Mouse (Mus musculus) limb, embryonic 14.5 days (tissue): ENCODE measurements at regions not wholly inside any gene's neighbourhood (a gene's known extent, or its start where the extent isn't known, plus 50 kb on each side); places are given as distances from the start of the nearest gene placed in this dataset.

Experiments
- ATAC-seq: fragments of 200-750 bp; cut with Nextera tagmentation; 2 replicates; pipeline ENCODE4 v1.8.0; 2017; ENCODE audit warnings: low read depth, moderate number of reproducible peaks, moderate TSS enrichment; ENCODE audit not compliant: low FRiP score
- DNase-seq: peaks from one replicate; pipeline ENCODE4 v3.0.0-alpha.2; 2015; ENCODE audit warnings: low spot score
- H3K27ac ChIP-seq: fragments of 300-500 bp; sonication (generic); replicated peaks from 2 replicates; pipeline ENCODE4 v1.5.1; 2014; ENCODE audit warnings: low read depth, mild to moderate bottlenecking, low read length, moderate library complexity, mixed read lengths
- H3K27me3 ChIP-seq: fragments of 300-500 bp; sonication (generic); 2 replicates; pipeline ENCODE4 v1.6.1; 2014; ENCODE audit warnings: low read length, mixed read lengths; ENCODE audit not compliant: control insufficient read depth, insufficient read depth
- H3K36me3 ChIP-seq: fragments of 300-500 bp; sonication (generic); 2 replicates; pipeline ENCODE4 v1.6.1; 2014; ENCODE audit warnings: mild to moderate bottlenecking, low read length, moderate library complexity, mixed read lengths; ENCODE audit not compliant: control insufficient read depth, insufficient read depth
- H3K4me1 ChIP-seq: fragments of 300-500 bp; sonication (generic); 2 replicates; pipeline ENCODE4 v1.6.1; 2014; ENCODE audit warnings: antibody characterized with exemption, low read length, mixed read lengths; ENCODE audit not compliant: control insufficient read depth, insufficient read depth
- H3K4me2 ChIP-seq: fragments of 300-500 bp; sonication (generic); replicated peaks from 2 replicates; pipeline ENCODE4 v1.6.1; 2014; ENCODE audit warnings: low read depth, mild to moderate bottlenecking, low read length, moderate library complexity; ENCODE audit not compliant: severe bottlenecking
- H3K4me3 ChIP-seq: fragments of 300-500 bp; sonication (generic); replicated peaks from 2 replicates; pipeline ENCODE4 v1.5.1; 2014; ENCODE audit warnings: low read length
- H3K9ac ChIP-seq: fragments of 300-500 bp; sonication (generic); 2 replicates; pipeline ENCODE4 v1.6.1; 2014; ENCODE audit warnings: mild to moderate bottlenecking, low read depth, low read length, moderate library complexity; ENCODE audit not compliant: severe bottlenecking
- H3K9me3 ChIP-seq: fragments of 300-500 bp; sonication (generic); 2 replicates; pipeline ENCODE4 v1.6.1; 2016; ENCODE audit warnings: low read length; ENCODE audit not compliant: control insufficient read depth
- POLR2A ChIP-seq: fragments of 200-500 bp; IDR thresholded peaks from 2 replicates; pipeline ENCODE4 v1.8.0; 2012; ENCODE audit warnings: inconsistent platforms, mild to moderate bottlenecking, moderate library complexity, borderline replicate concordance; ENCODE audit not compliant: insufficient read depth, insufficient read length; ENCODE audit errors: extremely low read depth
- whole genome bisulfite sequencing: fragments of 180-500 bp; shearing (Covaris S2); extraction: QIAGEN DNeasy Blood & Tissue Kit; methylation state at CpG from one replicate; pipeline ENCODE4 v1.1.7; 2014; 5-methylcytosine and 5-hydroxymethylcytosine counted together

DNA sequence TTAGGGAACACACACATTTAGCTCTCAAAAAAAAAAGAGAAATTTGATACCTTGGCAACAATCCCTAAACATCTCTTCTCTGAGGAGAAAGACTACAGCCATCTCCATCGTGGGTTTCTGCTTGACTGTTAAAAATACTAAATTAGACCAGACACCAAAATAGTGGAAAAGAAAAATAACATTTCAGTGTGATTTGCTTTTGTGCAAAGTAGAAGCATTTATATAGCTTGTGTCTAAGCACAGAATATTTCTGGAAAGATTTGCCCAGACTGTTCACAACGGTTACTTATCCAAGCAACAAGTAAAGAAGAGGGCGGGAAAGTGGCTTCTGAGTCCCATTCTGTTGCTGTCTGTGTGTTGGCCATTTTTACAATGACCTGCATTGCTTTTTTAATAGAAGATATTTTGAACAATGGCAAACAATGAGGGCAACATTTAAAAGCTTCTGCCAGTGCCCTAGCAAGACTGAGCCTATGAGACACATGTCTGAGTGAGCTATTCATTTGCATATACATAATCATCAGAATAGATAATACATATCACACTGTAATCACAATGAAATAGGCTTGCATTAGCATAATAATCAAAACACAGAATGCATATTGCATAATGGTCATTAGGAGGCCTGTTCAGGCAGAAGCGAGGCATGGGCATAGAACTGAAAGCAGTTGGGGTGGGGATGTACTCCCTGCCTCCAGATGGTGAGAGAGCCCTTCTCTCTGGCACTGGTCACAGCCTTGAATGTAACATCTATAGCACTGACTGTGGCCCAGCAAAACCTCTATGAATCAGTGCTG lies 159.5 kb upstream of the Irf2bp2 start:
- WGBS: 71% methylated on average over 4 of the region's 4 CpGs
- no peak for DNase-seq
- no peak for ATAC-seq

GRCm38 (mm10) chr8:126751416-126752140 lies 157.8 kb upstream of the Irf2bp2 start:
- 33% methylated on average over 6 of the region's 6 CpGs for WGBS
- no peak overlapping the region for H3K4me3 ChIP-seq
- no peak overlapping the region for H3K9ac ChIP-seq
- ATAC-seq: peak; percentile 58; the same call in 1 of the 2 replicates
- peak; percentile 38 for DNase-seq
- no peaks in the 10 kb centered on the region for H3K36me3 ChIP-seq
- no peak overlapping the region for H3K4me2 ChIP-seq
- no peaks in the 10 kb centered on the region for H3K9me3 ChIP-seq
- peaks cover 17% of the 10 kb centered on the region for H3K4me1 ChIP-seq
- H3K27me3 ChIP-seq: no peaks in the 10 kb centered on the region
- no peak for TF ChIP-seq POLR2A
- H3K27ac ChIP-seq: peak overlapping the region; percentile 3; the same call in 1 of the 2 replicates

More for the DNA sequence above, 159.5 kb upstream of the Irf2bp2 start:
- H3K36me3 ChIP-seq: no peaks in the 10 kb centered on the region
- H3K4me2 ChIP-seq: no peak overlapping the region
- no peaks in the 10 kb centered on the region for H3K9me3 ChIP-seq
- H3K27me3 ChIP-seq: no peaks in the 10 kb centered on the region
- no peak for TF ChIP-seq POLR2A
- H3K4me1 ChIP-seq: peaks cover 22% of the 10 kb centered on the region
- no peak overlapping the region for H3K9ac ChIP-seq
- H3K4me3 ChIP-seq: no peak overlapping the region
- H3K27ac ChIP-seq: no peak overlapping the region

- Histone ChIP-seq H3K4me3 (no peak overlapping the region), H3K4me2 (no peak overlapping the region), H3K27me3 (no peaks in the 10 kb centered on the region), H3K9ac (no peak overlapping the region), H3K9me3 (no peaks in the 10 kb centered on the region), H3K4me1 (peaks cover 26% of the 10 kb centered on the region), H3K36me3 (no peaks in the 10 kb centered on the region), H3K27ac (peak overlapping the region; percentile 59)
- 46% methylated on average over 18 of the region's 18 CpGs for WGBS
- DNase-seq (peak; percentile 53), ATAC-seq (no peak)
- no peak for TF ChIP-seq POLR2A
Observed at GRCm38 (mm10) chr8:126745992-126746775, 152.4 kb upstream of the Irf2bp2 start.

DNA sequence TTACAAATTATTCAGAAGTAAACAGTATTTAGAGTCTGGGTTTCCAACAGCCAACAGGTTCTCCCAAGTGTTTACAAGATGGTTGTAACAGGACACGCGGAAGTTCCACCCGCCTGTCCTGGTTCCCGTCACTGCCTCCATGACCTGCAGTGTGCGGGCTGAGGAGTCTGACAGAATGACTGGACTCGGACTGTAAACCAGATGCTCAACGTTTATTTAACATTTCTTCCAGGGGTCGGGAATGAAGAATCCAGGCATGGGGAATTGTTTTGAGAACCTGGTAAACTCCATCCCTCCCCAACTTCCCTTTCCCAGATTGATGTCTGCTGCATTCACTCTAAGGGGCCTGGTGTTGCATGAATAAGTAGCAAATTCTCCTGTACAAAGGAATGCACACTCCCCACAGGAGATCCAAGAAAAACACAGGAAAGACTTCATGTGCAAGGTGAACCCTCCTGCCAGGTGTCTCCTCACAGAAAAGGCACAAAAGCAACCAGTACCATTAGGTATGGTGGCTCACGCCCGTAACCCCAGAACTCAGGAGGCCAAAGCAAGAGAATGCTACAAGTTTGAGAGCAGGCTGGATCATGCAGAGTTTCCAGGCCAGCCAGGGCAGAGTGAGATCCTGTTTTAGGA lies 151.1 kb upstream of the Irf2bp2 start:
- no peak overlapping the region for H3K27ac ChIP-seq
- 35% methylated on average over 10 of the region's 10 CpGs for WGBS
- no peaks in the 10 kb centered on the region for H3K9me3 ChIP-seq
- ATAC-seq (no peak), DNase-seq (no peak)
- H3K4me2 ChIP-seq: no peak overlapping the region
- no peak overlapping the region for H3K4me3 ChIP-seq
- H3K4me1 ChIP-seq: peaks cover 22% of the 10 kb centered on the region
- TF ChIP-seq POLR2A: no peak
- no peaks in the 10 kb centered on the region for H3K36me3 ChIP-seq
- H3K9ac ChIP-seq: no peak overlapping the region
- H3K27me3 ChIP-seq: no peaks in the 10 kb centered on the region

- H3K36me3 ChIP-seq: no peaks in the 10 kb centered on the region
- ATAC-seq (no peak), DNase-seq (no peak)
- no peak overlapping the region for H3K4me2 ChIP-seq
- WGBS: 75% methylated on average over 9 of the region's 9 CpGs
- H3K4me3 ChIP-seq: no peak overlapping the region
- H3K4me1 ChIP-seq: peaks cover 22% of the 10 kb centered on the region
- no peak overlapping the region for H3K27ac ChIP-seq
- no peak overlapping the region for H3K9ac ChIP-seq
- no peaks in the 10 kb centered on the region for H3K27me3 ChIP-seq
- H3K9me3 ChIP-seq: no peaks in the 10 kb centered on the region
- no peak for TF ChIP-seq POLR2A
Observed at GRCm38 (mm10) chr8:126743296-126743695, 149.5 kb upstream of the Irf2bp2 start.
